Mouse (Mus musculus): ENCODE results near the gene Wdr95.
A peak's percentile ranks its signal among the peaks of the same experiment; 100 is the strongest.

Wdr95 gene

DNA sequence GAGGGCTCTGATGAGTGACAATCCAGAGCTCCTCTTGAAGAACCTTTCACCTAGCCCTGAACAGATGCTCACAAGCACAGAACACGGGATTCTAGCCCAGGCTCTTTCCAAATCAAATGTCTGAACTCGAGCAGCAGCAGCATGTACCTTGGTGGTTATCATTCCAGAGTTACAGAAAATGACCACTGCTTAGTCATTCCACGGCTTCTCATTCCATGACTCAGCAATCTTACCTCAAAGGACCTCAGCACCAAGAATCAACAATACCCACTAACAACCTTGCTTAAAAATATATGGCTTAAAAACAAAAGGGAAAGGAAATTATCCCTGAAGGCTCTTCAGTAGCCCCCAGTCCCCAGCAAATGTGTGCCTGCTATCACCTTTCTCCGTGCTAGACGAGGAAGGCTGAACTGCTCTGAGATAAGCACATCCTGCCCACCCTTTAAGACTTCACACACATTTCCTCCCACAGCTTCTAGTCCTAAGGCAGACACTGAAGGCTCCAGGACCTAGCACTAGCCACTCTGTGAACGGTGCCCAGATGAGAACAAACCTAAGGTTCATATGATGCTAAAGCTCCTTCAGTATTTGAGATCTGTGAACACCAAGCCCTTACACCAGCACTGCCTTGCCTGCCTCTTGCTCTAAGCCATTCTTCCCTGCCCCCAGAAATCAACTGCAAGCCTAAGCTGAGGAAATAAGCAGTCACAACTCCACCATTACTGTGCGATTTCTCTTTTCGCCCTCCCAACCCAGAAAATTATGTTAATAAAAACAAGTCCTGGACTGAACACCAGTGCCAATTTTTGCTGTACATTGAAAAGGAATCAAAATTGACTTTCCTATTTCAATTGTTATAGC lies 95.6 kb downstream of the Wdr95 start:
- DNase-seq (ENCODE audit: low read depth, low spot score) = peak; percentile 75

DNA sequence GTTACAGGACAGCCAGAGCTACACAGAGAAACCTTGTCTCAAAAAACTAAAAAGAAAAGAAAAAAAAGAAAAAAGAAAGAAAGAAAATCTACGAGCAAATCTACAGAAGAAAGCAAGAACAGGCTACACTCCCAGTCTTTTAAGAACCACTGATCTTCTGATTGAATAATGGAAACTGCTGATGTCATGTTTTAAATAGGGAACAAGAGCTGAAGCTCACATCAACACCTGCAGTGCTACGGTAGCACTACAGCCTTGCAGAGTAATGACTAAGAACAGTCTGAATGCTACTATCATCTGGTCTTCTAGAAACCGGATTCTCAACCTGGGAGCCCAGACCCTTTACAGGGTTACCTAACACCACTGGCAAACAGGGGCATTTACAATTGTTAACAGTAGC lies 97.1 kb downstream of the Wdr95 start:
- DNase-seq (ENCODE audit: low read depth, low spot score) = no peak

DNA sequence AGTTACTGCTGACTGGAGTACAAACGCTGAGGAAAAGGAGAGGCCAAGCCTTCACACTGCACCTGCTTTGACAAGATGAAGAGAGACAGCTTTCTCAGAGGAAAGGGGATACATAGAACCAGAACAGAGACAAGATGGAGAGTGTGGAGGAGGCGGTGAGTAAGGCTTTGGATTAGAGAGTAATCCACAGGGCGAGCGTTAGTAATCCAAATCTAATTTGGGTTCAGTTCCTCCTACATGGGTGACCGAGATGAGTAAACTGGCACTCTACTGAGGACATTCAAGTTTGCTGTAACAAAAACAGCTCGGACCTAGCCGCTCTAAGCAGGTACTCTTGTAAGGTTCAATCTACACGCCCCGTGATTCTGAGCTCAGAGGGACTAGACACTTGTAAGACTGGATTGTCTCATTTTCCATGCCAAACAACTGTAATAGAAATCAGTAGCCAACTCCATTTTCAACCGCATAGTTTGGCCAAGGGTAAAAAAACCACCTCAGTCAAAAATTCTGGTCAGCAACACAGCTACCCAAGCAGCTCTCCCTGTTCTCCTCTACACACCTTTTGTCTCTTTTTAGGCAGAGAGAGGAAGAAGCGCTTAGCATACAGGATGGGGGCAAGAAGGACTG lies 106.0 kb downstream of the Wdr95 start:
- no peak for DNase-seq (ENCODE audit: low read depth, low spot score)

DNA sequence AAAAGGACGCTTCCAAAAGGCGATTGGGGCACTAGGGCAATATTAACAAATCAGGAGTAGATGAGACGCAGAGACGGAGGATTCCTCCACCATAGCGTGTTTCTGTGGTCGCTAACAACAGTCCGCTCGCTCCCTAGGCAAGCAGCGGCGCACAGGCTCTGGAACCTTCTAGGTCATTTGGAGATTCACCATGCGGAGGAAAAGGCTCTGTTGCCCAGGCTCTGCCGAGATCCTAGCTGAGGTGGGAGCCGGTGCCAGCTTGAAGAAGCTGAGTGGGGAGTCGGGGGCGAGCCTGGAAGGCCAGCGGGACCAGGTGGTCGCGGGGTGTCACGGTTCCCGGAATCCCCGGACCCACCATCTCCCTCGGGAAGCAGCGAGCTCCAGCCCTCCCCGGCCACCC lies 107.1 kb downstream of the Wdr95 start:
- no peak for DNase-seq (ENCODE audit: low read depth, low spot score)

DNA sequence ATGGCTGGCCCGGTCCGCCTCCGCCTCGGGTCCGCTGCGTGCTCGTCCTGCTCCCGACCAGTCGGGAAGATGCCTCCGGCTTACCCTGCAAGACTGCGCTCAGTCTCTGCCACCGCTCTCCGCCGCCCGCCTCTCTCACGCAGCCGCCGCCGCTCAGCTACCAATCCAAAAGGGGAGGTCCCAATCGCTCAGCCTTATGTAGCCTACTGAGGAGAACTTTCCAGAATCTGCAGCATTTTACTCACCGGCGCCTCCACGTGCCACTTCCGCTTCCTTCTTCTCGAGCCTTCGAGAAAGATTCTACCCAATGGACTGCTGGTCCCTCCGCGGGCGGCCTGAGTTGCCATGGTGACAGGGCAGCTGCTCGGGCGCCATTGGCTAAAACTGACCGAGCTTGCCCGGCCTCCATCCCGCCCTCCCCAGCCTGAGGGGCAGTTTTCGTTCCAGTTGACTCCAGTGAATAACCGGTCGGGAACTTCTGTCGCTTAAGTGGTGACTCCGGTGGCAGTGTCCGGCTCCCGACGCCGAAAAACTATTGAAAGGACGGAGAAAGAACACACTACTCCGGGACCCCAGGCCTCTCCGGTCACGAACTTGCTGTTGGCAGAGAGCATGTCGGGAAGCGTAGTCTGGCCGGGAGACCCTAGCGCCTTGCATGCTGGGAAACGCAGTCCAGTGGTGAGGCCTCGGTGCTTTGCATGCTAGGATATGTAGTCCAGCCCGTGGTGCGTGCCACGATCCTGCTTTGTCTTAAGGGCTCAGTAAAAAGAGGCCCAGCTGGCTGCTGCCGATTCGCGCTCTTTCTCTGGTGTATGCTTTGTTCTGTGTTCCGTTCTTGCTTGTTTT lies 107.8 kb downstream of the Wdr95 start, which contains the start of gene Hsph1:
Gene Hsph1, minus strand, starts transcription at position 302 of the 846 bp plus-strand sequence.
- peak; percentile 96 for DNase-seq (ENCODE audit: low read depth, low spot score)

DNA sequence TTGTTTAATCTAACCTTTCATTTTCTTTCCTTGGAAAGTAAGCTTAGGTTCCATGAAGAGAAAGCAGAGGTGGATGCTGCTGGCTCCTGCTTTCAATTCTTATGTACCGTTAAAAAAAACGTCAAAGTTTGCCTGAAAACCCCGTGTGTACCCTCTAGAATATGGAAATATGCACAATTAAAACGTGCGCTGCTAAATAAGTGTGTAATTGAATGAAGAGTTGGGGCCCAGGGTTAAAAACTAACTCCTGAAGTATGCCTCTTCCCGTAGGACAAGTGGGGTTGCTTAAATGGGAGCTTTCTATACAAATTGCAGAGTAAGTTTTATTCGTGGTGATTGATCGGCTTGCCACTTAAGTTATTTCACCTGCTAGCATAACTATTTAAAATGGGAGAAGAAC lies 108.8 kb downstream of the Wdr95 start:
- DNase-seq (ENCODE audit: low read depth, low spot score) = no peak

DNA sequence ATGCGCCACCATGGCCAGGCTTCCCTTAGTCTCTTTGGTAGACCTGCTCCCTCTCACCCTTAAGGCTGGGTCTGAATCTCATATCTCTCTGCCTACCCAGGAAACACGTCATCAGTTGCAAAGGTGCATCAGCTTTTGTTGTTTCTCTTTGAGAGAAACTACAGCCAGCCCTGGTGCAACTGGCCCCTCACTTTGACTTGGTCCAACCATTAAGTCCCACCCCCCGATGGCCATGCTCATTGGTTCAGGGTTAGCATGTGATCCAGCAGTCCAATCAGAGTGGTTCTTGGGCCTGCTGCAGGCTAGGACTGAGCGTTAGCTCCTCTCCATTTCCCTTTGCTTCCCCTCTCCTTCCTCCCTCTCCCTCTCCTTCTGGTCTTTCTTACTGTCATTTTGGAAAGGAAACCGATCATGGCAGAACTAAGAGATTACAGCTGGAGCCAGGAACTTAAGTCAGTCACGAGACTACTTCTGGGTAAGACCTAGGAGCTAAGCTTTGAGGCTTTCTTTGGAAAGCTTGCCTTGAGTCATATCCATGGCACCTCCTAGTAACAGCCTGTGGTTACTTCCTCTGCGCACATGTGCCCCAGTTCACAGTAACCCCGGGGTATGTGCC lies 112.9 kb downstream of the Wdr95 start:
- DNase-seq (ENCODE audit: low read depth, low spot score) = no peak

DNA sequence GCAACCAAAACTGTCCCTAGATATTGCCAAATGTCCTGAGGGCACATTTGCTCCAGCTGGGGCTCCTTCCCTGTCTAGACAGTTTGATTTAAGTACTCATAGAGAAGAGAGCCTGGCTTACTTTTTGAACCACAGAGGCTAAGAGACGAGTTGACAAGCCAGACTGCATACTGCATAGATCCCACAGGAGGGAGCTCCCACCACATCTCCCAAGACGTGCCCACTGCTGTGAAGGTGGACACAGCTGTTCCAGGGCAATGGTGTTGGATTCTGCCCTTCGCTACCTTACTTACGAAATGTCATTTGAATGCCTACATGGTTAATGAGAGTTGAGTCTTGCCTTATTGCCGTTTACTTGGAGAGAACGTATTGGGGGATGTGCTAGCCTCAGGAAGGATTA lies 113.9 kb downstream of the Wdr95 start:
- no peak for DNase-seq (ENCODE audit: low read depth, low spot score)

DNA sequence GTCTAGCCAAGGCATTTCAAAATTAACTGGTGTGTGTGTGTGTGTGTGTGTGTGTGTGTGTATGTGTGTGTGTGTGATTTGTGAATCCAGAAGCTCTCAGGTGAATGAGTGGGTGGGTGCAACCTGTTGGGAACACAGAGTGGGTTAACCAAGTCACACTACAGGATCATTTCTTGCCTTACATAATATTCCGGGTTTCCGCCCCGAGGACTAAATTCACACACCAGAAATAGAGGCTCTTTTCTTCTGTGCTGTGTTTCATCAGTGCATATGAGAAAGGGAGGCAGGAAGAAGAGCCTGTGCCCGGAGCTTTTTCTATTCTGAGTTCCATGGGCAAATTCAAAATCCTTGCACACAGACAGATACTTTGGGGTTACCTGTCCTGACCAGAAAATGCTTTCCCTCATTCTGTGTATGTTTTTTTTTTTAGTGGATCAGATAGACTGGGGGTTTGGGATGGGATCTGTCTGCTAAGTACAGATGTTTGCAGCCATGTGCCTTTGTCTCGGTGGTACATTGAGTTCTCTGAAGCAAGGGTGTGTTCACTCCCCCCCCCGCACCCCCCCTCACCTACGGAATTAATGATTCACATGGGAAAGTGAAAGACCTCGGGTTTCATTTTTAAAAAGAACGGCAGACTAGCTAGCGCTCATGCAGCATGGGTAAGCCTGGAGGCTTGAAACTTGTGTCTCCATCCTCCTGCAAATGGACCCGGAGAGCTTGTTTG lies 114.5 kb downstream of the Wdr95 start:
- DNase-seq (ENCODE audit: low read depth, low spot score) = no peak

DNA sequence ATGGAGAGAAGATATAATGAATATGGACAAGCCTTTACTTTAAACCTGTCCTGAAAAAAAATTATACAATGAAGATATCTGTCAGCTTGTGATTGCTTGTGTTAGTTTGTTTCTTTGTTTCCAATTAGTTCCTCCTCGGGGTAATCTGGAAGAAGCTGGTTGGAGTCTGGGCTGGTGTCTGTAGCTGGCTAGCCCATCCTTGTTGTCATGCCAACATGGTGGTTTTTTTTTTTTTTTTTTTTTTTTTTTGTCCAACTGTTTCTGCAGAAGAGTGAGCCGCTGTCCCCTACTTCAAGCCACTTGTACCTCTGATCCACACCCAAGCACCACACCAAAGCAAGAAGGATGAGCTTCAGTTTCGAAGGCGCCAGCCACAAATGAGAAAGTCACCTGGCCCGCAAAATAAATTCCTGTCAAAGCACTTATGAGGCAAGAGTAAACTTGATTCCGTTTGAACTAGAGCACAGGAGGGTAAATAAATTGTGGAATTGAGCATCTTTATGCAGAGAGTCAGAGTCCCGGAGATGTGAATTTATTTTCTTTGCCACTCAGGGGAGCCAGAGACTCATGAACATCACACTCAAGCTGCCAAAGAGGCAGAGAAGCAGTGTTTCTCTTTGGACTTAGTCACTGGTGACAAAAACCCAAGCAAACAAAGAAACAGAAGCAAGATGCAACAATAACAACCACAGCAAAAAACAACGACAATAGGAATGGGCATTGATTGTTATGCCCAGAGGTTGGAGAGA lies 119.1 kb downstream of the Wdr95 start:
- no peak for DNase-seq (ENCODE audit: low read depth, low spot score)

DNA sequence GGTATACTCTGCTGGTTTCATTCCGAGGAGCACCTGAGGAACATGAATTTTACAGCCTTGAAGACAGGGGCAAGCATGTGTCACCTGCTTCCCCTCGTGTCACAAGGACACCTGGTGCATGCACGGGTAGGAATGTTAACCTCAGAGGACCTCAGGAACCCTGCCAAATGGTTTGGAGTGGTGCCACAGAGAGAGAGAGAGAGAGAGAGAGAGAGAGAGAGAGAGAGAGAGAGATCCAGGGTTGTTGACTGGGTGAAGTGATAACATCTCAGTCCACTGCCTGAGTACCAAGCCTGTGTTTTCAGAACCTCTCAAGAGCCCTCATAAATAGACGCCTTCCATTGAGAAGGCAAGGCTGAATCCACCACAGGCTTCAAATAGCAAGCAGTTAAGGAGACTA lies 119.7 kb downstream of the Wdr95 start:
- DNase-seq (ENCODE audit: low read depth, low spot score) = no peak

DNA sequence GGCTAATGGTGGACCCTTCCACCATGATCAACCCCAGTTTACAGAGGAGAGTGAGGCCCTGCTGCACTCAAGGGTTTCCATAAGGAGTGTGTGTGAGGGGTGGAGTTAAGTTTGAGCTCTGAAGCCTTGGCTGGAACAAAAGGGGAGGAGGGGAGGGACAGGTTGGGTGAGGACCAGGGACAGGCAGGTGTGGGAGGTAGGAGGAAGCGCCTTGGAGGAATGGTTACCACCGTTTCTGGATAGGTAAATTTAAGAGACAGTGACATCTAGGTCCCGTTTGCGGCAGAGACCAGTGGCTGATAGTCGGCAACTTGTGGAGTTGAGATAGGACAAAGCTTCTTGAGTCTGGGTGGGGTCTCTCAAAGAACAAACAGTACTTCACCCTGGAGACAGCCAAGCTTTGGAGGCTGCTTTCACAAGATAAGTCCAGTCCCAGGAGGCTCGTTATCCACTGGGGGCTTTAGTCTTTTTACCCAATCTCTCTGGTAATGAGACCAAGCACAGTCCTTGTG lies 120.5 kb downstream of the Wdr95 start:
- DNase-seq (ENCODE audit: low read depth, low spot score) = no peak

DNA sequence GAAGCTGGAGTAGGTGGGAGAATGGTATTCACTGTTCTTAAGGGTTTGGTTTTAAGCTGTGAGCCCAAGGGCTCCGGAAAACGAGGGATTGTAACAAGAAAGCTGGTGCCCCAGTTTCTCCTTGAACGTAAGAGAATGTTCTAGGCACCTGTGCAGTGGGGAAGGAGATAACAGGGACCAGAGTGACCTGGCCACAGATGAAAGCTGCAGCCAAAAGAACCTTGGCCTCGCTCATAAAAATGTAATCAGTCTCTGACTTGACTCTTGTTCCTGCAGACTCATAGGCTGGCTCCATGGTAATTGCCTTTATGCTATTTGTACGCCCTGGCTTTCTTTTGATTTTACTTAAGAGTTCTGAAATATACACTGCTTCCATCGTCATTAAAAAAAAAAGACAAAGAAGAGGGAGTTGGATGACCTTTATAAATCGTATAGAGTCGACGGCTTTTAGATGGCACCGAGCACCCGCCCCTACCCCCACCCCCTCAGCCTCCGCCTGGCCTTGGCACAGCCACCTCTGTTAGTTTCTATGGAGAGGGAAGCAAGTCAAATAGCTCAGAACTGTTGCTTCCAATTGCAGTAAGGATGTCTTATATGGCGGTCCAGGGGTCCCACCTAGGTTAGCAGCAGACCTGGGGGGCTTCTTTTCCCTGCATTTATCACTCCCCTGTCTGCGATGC lies 121.2 kb downstream of the Wdr95 start:
- no peak for DNase-seq (ENCODE audit: low read depth, low spot score)

DNA sequence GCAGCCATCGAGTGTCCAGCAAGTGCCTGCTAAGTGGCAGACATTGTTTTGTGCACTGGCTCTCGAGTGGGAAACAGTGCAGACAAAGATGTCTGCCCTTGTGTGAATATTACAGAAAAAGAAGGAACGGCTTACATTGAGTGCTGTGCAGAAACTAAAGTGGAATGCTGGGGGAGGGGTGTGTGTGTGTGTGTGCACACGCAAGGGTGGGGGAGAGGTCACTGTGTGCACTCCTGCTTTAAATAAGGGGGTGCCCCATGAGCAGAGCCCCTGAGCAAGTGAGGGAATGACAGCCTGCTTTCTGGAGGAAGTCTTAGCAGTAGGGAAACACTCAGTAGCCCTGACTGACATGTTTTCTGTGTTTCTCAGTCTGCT lies 121.7 kb downstream of the Wdr95 start:
- DNase-seq (ENCODE audit: low read depth, low spot score) = no peak

DNA sequence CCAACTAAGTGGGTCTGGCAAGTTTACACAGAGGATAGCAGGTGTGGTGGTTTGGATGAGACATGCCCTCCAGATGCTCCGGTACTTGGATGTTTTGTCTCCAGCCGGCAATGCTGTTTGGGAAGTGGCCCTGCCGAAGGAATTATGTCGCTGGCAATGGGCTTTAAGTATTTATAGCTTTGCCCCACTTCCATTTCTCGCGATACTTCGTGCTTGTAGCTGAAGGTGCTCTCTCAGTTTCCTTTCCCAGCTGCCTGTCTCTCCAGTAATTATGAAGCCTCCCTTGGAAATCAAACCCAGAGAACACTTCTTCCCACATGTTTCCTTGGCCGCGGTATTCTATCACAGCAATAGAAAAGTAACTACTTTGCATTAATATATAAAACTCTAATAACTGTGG lies 127.2 kb downstream of the Wdr95 start:
- DNase-seq (ENCODE audit: low read depth, low spot score) = no peak

DNA sequence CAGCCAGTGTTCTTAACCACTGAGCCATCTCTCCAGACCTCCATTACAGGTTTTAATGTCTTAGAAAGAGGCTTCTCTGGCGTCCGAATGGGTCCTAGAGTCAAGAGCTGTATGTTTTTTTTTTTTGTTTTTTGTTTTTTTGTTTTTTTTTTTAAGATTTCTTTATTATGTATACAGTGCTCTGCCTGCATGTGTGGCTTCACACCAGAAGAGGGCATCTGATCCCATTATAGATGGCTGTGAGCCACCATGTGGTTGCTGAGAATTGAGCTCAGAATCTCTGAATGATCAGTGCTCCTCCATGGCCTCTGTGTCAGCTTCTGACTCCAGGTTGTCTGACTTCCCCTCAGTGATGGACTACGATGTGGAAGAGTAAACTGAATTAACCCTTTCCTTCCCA lies 129.5 kb downstream of the Wdr95 start:
- DNase-seq (ENCODE audit: low read depth, low spot score) = no peak

DNA sequence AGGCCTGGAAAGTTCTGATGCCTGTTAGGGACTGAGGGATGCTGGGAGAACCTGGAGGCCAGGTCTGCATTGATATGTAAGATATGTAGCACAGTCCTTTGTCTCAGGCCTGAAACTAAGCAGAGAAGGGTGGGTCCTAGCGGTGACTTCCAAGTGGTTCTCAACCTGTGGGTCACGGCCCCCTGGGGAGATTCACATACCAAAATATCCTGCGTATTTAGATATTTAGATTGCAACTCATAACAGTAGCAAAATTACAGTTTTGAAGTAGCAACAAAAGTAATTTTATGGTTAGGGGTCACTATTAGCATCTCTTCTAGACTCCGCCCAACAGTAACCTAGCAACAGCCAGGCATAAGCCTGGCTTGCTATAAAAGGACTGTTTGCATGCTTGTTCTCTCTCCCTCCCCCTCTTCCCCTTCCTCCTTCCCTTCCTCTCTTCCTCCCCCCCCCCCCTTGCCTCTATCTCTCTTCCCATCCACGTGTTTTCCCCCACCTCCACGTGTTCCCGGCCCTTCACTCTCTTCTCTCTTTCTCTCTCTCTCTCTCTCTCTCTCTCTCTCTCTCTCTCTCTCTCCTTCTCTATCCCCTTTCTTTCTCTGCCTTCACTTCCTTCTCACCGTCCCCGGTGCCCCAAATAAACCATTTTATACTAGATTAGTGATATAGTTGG lies 130.4 kb downstream of the Wdr95 start:
- DNase-seq (ENCODE audit: low read depth, low spot score) = no peak

DNA sequence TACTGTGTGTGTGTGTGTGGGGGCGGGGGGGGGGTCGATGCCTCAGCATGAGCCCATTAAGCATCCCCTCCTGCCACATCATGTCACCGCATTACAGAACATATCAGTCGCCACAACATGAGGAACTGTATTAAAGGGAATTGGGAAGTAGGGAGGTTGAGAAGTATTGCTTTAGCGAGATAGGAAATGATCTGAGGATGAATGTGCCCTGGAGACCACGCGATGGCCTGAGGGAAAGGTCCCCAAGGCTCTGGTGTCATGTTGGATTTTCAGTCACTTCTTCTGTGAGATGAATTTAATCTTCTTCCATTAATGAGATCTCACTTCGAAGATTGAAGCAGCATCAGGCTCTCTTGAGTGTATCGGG lies 130.9 kb downstream of the Wdr95 start:
- DNase-seq (ENCODE audit: low read depth, low spot score) = no peak

DNA sequence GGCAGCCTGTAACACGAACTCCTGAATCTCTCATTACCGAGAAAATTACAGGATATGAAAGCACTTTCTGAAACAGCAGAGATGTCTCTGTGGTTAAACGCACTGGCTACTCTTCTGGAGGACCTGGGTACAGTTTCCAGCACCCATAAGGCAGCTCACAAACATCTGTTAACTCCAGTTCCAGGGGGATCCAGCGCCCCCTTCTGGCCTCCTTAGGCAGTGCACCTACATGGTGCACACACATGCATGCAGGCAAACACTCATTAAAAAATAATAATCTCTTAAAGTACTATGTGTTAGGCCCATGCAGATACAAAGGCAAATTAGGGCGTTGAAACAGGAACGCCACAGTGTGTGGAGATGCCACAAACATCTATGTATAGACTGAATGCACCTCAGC lies 132.9 kb downstream of the Wdr95 start:
- DNase-seq (ENCODE audit: low read depth, low spot score) = no peak

Data from c-Kit-negative CD71-positive TER-119-positive erythroid progenitor cells, embryonic 14.5 days (primary cell).